Mouse (Mus musculus) erythroblast, embryonic 14.5 days (primary cell): ENCODE measurements at regions not wholly inside any gene's neighbourhood (a gene's known extent, or its start where the extent isn't known, plus 50 kb on each side); places are given as distances from the start of the nearest gene placed in this dataset.

Experiments
- GATA1 ChIP-seq: IDR thresholded peaks from 2 replicates; pipeline ENCODE4 v1.6.1; 2012; ENCODE audit warnings: low read length, inconsistent platforms, mixed read lengths
- TAL1 ChIP-seq: IDR thresholded peaks from 3 replicates; pipeline ENCODE4 v1.6.1; 2012; ENCODE audit warnings: low read length, inconsistent platforms, mixed read lengths

GRCm38 (mm10) chr14:120572238-120572637 is 94.0 kb downstream of the Rap2a start:
- TF ChIP-seq TAL1 (no peak), GATA1 (no peak)
